Mouse (Mus musculus) spleen, adult 2 months (tissue): ENCODE results near the gene Adat1.

Experiments
- CTCF ChIP-seq: fragments of 200-500 bp; IDR thresholded peaks from 2 replicates; pipeline ENCODE4 v1.5.1; 2011; ENCODE audit warnings: mild to moderate bottlenecking, inconsistent platforms; ENCODE audit not compliant: insufficient read depth, insufficient read length, insufficient replicate concordance; ENCODE audit errors: extremely low read depth
- POLR2A ChIP-seq: fragments of 200-500 bp; IDR thresholded peaks from 2 replicates; pipeline ENCODE4 v1.6.1; 2011; ENCODE audit warnings: low read depth, low read length, inconsistent platforms

DNA sequence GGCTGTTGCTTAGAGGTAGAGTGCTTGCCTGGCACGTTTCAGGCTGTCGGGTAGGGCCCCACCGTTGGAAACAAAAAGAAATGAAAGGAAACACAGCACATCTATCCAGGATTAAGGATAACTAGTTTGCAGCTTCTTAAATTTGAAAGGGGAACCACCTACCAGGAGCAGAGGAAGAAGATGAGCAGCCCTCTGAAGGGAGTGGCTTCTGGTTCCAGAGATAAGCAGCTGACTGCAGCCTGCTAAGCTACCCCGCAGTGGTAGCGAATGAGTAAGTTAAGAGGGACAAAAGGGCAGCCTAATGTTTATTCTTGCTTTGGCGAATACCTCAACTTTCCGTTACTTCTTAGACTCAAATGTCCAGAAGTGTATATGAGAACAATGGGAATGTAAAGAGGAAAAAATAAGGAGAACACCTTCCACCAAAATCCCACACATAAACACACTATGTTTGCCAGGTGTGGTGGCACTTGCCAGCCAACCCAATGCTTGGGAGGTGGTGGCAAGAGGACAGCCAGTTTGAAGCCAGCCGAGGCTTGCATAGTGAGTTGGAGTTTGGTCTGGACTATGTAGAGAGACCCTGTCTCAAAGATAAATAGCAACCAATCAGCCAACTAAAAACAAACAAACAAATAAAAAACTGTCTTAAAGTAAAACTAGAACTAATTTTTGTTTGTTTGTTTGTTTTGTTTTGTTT is 62.3 kb downstream of the Adat1 start:
- no peak for TF ChIP-seq CTCF
- no peak for TF ChIP-seq POLR2A
